Mouse (Mus musculus) lung, postnatal 14 days (tissue): Measurements from ENCODE around the gene Gm36864.

Experiments used
- DNase-seq: peaks from one replicate; pipeline ENCODE4 v3.0.0; 2021

Gene Gm36864

DNA sequence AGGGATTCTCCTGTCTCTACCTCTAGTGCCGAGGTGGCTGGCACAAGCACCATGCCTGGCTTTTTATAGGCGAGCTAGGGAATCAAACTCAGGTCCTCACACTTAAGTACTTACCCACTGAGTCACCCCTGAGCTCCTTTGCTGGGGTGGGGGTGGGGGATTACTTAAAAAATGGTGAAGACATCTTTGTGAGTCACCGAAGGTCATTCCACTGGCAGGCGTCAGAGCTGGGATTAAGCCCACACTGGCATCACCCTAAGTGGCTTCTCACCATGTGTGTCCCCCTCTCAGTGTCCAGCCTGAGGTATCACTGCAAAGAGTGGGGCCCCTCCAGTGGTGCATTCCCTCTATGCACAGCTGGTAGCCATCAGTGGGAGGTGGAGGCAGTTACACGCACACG, 24.4 kb downstream of the Gm36864 start:
- no peak for DNase-seq

DNA sequence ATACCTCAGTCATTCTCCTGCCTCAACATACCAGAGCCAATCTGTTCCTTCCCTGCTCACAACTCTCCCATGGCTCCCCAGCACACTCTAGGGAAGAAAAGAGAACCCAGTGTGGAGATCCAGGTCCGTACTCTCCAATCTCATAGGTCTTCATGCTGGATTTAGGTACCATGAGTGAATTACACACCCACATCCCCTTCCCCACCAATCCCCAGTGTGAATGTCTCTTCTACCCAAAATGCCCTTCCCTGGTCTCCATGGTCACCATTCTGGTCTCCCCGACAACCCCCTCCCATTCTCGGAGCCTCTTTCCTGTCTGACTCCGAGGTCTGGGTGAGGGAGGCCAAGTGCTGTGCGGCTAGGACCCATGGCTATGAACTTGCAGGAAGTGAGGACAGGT, 25.2 kb downstream of the Gm36864 start, which contains the start of gene Gm15517:
Gm15517 (plus strand) TSS at position 301 of the 400 bp plus-strand sequence.
- DNase-seq, result no peak

DNA sequence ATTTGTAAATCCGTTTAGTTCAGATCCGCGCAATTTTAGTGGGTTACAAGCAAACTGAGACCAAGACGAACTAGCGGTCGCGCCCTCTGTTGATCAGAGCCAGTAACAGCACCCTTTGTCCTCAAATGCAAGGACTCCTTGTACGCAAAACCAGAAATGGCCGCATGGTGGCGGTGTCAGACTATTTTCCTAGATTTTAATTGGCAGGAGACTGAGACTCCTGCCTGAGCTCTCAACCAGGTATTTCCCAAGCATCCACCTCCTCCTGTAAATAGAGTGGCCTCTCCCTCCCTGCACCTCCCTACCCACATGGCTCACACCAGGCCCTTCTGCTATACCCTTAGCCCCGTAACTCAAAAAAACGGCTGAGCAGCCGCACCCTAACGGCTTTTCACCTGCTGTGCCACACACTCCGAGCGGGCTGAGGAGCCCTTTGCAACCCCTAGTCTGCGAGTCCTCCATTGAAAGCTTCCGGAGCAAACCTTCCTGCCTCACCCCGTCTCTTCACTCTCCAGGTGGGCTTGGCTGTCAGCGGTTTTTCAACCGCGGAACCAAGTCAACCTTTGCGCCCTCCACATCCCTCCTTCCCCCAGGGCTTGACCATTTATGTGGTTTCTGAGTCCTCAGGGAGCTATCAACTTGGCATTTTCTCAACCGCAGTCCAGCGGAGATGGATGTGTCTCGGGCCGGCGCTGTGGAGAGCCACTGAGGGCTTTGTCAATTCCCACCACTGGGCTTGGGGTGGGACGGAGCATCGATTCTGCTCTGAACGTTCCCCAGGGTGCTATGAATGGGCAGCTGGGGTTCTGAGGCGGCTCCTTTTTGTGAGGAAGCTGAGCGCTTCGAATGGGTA, 27.0 kb downstream of the Gm36864 start:
- DNase-seq, result peak; percentile 96

DNA sequence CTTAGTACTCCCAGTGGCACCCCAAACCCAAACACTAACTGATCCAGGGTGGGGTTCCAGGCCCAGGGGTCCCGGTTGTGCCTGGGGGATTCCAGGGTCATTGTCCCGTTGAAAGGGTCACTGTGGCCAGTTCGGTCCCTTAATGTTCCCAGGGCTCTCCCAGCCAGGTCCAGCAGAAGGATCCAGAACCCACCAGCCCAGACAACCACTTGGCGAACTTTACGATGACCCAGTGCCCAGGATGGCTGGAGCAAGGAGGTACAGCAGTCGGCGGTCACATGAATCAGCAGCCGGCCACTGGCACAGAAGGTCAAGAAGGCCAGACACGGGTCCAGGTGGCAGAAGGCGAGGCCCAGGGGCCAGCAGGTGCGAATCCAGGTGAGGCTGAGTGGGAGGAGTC, 32.1 kb downstream of the Gm36864 start:
- no peak for DNase-seq

DNA sequence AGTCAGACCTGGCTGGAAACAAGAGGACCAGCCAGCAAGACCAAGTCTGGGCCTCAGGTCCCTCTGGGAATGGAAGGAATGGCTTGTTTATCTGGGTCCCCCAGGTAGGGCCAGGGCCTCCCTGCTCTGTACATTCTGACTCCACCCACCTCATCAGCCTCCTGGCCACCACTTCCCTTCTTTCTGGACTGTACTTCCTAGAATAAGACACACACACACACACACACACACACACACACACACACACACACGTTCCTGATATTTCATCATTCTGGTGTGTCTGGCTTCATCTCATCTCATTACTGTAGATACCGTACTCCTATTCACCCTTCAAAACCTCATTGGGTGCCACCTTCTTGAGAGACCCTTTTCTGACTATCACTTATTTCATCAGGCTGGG, 33.4 kb downstream of the Gm36864 start:
- DNase-seq, result no peak

DNA sequence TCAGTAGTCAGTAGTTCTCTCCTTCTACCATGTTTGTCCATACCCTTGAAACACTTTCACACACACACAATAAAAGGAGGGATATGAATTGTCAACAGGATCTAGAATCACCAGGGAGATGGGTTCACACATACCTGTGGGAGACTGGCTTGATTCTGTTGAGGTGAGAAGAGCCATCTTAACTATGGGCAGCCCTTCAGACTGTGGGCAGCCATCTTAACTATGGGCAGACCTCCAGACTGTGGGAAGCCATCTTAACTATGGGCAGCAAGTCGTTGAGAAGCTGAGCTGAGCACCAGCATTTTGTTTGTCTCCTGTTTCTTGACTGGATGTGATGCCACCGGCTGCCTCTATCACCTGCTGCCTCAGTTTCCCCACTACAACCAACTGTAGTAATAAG, 35.3 kb downstream of the Gm36864 start:
- no peak for DNase-seq

DNA sequence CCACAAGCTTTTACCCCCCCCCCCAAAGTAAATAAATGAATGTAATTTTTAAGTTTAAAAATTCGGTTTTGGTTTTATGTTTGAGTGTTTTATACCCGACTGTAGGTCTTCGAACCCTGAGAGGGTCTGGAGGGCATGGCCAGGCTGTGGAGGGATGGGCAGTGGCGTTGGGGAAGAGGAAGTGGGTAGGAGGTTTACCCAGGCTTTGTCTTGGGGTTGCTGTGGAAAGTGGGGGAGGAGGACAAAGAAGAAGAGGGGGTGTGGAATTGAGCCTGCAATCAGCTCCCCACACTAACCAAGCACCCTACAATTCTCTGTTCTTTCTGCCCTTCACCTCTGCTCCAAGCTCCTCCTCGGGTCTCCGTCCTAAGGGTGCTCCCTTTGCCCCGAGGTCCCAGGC, 36.6 kb downstream of the Gm36864 start:
- no peak for DNase-seq

DNA sequence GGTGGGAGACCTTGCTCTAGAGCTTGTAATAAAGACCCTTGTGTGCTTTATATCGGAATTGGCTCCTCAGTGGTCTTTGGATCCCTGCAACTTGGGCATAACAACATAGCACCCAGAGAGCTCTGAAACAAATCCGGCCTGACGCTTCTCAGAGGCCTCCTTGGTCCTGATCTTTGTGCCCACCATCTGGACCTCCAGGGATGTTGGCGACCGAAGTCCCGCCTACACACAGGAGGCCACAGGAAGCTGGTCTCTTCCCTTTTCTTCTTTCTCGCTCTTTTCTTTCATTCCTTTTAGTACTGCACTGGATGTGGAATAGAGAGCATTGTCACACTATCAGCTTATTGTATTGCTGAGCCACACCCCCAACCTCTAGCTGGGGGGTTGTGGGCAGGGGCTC, 37.5 kb downstream of the Gm36864 start:
- DNase-seq, result no peak

DNA sequence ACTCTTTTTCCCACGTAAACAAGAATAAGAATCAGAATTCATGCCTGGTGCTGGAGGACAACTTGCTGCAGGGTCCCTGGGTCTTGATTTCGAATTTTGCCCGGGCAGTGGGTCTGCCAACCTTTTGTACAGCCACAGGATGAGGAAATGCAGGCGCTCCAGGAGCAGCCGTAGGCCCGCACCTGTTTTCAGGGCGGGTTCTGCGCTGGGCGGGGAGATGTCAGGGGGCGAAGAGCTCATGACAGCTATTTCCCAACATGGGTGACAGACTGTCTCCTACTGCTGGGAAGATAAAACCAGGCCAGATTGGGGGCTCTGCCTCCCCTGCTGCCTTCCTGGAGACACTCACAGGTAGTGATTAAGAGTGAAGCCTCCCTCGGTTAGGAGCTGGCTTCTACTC, 38.1 kb downstream of the Gm36864 start:
- DNase-seq, result no peak

DNA sequence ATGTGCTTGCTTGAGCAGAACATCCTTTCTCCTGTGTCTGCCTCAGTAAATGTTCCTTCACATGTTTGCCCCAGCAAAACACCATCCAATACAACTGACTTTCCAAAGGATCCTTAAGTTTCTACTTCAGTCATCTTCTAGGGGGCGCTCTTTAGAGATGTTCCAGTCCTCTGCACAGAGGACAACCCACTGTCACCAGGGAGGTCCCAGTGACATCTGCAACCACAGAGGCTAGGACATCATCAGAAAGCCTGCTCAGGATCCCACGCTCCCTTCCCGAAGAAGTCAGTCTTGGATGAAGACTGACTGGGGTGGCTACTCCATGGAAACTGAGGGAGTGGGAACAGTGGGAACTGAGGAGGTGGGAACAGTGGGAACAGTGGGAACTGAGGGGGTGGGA, 39.6 kb downstream of the Gm36864 start:
- DNase-seq, result no peak

DNA sequence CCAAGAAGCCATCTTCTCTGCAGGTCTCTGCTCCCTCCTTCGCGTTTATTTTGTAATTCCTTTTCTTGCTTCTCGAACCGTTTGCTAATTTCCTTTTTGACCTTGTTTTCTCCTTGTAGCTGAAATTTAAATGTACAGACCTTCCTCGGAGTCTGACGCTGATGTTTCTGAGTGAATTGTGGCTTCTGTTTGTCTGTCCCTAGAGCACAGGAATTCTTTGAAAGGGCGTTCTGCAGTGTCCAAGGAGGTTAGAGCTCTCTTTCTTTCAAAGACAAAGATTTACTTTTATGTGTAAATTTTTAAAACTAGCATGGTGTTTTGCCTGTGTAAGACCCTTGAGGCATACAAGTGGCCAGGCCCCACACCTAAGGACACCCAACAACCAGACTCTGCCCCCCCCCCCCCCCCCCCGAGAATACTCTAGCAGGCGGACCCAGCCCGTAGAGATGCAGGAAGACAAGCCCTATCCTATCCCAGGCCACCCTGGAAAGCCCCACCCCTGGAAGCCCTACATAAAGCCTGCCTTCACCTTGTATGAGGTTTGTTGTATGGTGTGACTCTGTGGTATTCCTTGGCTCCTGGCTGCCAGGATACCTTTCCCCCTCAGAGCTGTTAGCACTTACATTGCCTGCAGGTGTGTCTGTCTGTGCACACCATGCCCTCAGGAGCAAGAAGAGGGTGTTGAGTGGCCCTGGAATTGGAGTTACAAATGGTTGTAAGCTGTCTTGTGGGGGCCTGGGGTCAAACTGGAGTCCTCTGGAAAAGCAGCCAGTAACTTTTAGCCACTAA, 40.7 kb downstream of the Gm36864 start:
- DNase-seq, result no peak

DNA sequence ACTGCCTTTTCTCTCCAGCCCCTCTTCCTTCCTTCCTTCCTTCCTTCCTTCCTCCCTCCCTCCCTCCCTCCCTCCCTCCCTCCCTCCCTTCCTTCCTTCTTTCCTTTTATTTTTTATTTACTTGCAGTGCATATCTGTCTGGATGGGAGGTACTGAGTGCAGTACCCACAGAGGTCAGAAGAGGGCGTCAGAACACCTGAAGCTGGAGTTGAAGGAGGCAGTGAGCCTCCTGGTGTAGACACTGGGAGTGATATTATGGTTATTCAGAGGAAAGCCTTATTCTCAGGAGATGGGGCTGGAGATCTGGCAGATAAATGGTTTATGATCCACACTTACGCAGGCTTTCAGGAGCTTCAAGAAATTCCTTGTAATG, 41.3 kb downstream of the Gm36864 start:
- DNase-seq, result peak; percentile 29

DNA sequence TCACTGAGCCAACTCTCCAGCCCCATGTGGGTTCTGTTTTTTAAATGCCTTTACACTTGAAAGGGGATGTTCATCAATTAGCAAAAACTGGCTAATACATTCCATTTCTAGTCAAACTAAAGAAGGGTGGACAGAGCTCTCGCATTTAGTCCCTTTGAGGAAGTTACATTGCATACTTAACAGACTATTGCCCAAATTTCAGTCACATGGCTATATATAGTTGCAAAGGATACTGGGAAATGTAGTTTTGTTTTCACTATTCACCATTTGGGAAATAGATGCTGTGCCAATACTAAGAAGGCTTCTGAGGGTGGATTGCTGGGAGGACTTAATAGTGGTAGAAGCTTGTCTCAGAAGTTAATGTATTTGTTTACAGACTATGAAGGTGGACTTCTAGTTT, 45.0 kb downstream of the Gm36864 start:
- no peak for DNase-seq

DNA sequence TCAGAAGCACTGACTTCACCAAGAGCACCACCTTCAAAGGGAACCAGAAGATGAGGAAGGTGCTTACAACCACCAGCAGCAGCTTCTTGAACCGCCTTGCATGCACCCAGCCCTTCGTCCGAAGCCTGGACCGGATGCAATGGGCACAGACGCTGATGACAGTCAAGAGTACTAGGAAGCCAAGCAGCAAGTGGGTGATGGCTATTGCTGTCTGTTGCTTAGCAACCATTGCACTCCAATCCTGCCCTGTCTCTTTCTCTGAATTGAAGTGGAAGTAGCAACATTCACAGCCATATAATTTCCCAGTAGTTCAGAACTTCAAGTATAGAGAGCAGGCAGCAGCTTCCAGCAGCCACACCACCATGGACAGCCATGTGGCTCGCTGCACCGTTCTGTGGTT, 45.6 kb downstream of the Gm36864 start:
- no peak for DNase-seq

DNA sequence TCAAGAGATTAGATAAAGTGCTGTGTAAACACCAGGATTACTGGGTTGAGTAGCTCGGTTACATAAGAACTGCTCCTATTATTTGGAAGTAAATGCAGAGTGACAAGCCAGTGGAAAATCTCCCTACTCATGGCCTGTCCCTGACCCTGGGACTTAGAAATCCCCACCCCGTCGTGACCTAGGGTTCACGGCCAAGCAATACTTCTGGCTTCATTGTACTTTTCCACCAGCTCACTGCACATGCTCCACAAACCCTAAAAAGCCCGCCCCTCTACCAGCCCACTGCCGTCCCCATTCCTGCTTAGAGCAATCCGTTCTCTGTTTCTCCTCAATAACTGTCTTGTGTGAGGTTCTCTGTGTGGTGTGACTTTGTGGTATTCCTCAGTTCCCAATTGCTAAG, 51.8 kb downstream of the Gm36864 start:
- no peak for DNase-seq

DNA sequence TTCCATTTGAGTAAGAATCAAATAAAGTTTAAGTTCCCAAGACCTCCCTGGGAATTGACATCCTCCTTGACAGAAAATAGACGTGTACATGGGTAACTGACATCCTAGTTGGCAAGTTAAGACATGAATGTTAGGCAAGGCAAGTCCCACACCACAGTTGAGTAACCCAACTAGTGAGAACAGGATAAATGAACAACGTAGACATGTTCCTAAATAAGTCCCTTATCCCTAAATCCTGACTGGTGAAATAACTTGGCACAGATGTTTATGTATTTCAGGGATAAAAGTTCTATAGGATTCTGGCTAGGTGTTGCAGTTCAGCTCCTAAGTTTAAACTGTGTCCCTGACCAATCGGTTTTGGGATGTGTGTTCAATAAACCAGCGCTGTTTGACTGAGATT, 55.0 kb downstream of the Gm36864 start:
- no peak for DNase-seq

DNA sequence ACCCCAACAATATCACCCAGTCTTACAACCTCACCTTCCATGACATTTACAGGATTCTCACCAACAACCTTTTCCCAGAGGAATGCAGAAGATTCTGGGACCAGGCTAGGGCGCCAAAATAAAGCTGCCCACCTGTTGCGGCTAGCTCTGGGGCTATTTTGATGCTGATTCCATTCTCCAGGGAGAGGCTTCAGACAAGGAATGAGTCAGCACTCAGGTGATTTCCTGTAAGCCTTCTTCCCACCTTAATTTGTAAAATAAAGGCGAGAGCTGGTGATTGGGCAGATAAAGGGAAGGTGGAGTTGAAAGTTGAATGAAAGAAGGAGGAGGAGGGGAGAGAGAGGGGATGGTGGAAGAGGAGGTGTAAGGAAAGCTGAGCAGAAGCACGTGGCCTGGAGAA, 55.4 kb downstream of the Gm36864 start:
- no peak for DNase-seq
